Mouse (Mus musculus): ENCODE results near the gene Impad1. TPM values are rescaled to one million over a fixed set of nuclear protein-coding genes. Genes with fewer than 3 reads are reported as not detected.
A peak's percentile ranks its signal among the peaks of the same experiment; 100 is the strongest.

The Impad1 gene
- 10 to 100 TPM; 60.0 to 62.3 TPM for total RNA-seq (2021)

GRCm38 (mm10) chr4:4792992-4793834, at the start of gene Impad1:
Gene Impad1, minus strand, starts transcription at chr4:4793355.
- peak; percentile 76 to 81 for DNase-seq (ENCODE audit: extremely low spot score in 1 of 2, low spot score in 1 of 2)

DNA sequence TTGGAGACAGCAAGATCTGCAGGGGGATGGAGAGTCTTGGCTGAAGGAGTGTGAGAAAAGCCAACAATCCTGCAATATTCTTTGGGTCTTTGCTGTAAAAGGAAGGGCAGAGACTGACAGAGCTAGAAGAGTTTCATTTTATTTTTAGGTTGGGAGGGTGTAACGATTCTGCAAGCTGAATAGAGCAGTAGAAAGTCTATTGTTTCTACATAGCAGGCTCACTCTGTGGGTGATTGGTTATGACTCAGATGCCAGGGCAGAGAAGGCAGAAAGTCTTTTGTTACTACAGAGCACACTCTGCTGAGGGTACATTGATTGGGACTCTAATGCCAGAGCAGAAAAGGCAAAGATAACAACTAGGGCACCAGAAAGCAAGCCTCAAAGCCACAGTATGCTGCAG, 47.0 kb upstream of the Impad1 start:
- DNase-seq (ENCODE audit: extremely low spot score in 1 of 2, low spot score in 1 of 2), result no peak

DNA sequence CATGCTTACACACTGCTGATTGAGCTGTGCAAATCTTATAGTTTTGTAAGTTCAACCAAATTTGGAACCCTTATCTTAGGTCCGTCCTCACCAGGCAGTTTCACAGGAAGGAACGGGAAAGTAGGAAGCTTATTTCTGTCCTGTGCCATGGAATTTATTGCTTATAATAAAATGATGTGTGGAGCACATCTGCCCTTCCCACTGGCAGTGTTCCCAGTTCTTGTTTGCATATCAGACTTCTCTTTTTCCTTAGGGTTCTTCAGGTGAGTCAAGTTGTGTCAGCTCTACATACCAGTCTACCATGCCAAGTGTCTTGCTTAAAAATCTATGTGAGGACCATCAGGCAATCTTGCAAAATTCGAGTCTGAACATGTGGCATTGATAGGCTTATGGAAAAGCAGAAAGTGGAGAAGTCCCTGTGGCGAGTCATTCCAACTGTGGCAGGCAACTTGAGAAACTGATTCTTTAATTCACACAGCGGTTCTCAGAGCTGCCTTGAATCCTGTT, 40.7 kb upstream of the Impad1 start:
- DNase-seq (ENCODE audit: extremely low spot score in 1 of 2, low spot score in 1 of 2), result no peak

GRCm38 (mm10) chr4:4828131-4828530, 35.0 kb upstream of the Impad1 start:
- DNase-seq (ENCODE audit: extremely low spot score in 1 of 2, low spot score in 1 of 2), result no peak

GRCm38 (mm10) chr4:4822119-4822518, 29.0 kb upstream of the Impad1 start:
- no peak for DNase-seq (ENCODE audit: extremely low spot score in 1 of 2, low spot score in 1 of 2)

DNA sequence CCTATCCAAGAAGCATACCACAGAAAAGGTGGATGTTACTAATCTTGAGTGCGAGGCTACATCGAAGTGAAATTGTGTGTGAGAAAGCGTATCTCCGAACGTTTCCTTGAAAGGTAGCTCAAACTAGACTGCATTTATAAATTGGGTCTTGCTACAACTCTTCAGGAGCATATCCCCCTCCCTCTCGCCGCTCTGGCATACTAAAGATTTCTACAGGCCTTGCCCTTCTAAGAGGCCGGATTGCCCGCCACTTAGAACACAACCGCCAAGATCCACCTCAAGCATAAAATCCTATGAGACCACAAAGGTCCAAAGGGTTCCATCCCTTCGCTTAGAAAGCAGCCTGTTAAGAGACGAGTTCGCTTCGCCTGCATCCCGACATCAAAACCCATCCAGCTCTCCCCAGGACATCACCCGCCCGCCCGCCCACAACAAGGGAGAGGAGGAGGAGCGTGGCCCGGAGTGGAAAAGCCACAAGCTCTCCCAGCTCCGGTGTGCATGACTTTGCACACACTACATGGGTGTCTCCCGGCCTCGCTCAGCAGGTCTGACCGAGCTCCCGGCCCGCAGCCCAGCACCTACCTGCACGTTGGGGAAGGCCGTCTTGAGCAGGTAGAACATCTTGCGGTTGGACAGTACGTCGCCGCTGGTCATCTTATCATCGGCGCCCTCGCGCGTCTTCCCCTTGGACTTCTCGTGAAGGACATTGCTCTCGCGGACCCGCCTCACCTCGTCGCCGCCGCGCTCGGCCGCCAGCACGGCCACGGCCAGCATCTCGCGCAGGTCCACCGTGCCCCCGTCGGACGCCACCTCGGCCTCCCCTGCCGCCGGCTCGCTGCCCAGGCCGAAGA, 789 bp downstream of the Impad1 start:
- DNase-seq (ENCODE audit: extremely low spot score in 1 of 2, low spot score in 1 of 2), result peak in 1 of 2 experiments; percentile 41

DNA sequence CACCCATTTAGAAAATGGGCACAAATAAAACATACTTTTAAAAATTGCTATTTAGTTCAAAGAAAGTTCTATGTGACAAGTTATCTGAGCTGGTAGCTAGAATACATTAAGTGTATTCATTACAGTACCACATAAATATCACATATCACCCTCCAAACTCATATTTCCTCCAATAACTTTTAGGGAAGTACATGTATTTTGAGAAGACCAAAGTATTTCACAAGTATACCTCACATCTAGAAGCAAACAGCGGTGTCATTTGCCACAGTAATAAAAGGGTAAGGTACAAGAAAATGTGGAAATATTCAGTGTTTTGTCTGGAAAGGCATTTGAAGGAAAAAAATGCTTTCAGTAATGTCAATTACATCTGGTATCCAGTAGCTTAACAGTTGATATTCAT, 2.0 kb downstream of the Impad1 start:
- no peak for DNase-seq (ENCODE audit: extremely low spot score in 1 of 2, low spot score in 1 of 2)

DNA sequence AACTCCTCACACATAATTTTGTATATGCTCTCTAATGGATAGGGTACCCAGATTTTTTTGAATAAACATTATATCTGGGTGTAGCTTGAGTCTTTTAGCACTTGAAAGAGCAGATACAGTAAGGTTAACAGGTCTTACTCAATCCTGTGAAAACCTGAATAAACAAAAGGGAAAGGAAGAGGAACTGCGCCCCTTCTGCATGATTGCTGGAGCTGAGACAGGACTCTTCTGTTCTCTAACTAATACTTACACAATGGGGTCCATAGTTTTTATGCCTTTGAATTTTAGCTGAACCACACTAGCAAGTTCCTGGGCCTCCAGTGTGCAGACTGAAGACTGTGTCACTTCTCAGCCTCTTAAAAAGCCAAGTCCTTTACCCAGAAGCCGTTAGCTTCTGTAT, 8.0 kb downstream of the Impad1 start:
- DNase-seq (ENCODE audit: extremely low spot score in 1 of 2, low spot score in 1 of 2), result no peak

GRCm38 (mm10) chr4:4784305-4784704, 8.8 kb downstream of the Impad1 start:
- DNase-seq (ENCODE audit: extremely low spot score in 1 of 2, low spot score in 1 of 2), result no peak

GRCm38 (mm10) chr4:4783686-4783957, 9.5 kb downstream of the Impad1 start:
- no peak for DNase-seq (ENCODE audit: extremely low spot score in 1 of 2, low spot score in 1 of 2)

GRCm38 (mm10) chr4:4782882-4783685, 10.1 kb downstream of the Impad1 start:
- no peak for DNase-seq (ENCODE audit: extremely low spot score in 1 of 2, low spot score in 1 of 2)

- no peak for DNase-seq (ENCODE audit: extremely low spot score in 1 of 2, low spot score in 1 of 2)
These were observed 13.8 kb downstream of the Impad1 start for GRCm38 (mm10) chr4:4779265-4779770.

GRCm38 (mm10) chr4:4771523-4772114, 21.5 kb downstream of the Impad1 start:
- no peak for DNase-seq (ENCODE audit: extremely low spot score in 1 of 2, low spot score in 1 of 2)

DNA sequence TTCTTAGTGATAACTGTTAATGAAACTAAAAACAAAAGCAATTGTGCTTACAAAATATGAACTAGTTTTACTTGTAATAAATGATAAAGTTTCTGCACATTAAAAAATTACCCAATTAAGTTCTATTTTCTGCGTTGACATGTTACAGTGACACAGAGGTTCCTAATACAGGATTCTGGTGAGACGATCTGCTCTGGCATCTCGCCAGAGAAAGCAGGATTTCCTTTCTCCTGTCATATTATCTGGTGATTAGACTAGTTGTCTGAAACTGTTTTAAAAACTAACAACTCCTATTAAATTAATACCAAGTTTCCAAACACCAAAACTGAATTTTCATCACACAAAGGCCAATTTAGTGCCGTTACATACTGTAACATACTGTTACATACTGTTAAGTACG, 27.3 kb downstream of the Impad1 start:
- DNase-seq (ENCODE audit: extremely low spot score in 1 of 2, low spot score in 1 of 2), result no peak

DNA sequence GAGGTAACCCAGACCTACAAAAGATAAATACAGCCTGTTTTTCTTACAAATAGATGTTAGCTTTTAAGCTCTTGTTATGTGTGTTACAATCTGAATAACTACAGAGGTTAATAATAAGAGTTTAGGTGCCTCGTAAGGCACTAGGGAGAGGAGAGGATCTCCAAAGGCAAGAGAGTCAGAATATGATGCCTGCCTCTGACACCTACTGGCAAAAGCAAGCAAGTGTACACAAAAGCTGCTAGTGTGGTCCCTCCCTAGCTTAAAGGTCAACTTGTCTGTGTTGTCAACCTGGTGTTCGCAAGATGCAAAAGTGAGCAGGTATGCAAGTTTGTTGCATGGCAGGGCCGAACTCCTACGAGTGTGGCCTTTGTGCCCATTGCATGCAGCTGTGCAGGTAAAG, 34.8 kb downstream of the Impad1 start:
- DNase-seq (ENCODE audit: extremely low spot score in 1 of 2, low spot score in 1 of 2), result no peak

DNA sequence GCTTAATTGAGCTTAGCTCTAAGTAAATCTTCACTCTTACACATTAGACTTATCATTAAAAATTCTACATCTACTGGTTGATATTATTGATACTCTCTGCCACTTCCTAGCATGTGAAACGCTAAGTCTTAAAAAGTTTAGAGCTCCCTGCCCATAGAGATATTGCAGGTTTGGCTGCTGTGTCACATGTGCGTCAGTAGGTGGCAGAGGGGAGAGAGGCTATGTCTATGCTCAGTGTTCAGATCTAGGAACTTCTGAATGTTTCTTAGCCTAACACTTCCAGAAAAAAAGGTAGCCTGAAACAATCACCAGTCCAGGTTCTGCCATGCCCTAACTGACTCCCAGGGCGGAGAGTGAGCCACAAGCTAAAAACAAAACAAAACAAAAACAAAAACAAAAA, 63.7 kb downstream of the Impad1 start:
- DNase-seq (ENCODE audit: extremely low spot score in 1 of 2, low spot score in 1 of 2), result no peak

DNA sequence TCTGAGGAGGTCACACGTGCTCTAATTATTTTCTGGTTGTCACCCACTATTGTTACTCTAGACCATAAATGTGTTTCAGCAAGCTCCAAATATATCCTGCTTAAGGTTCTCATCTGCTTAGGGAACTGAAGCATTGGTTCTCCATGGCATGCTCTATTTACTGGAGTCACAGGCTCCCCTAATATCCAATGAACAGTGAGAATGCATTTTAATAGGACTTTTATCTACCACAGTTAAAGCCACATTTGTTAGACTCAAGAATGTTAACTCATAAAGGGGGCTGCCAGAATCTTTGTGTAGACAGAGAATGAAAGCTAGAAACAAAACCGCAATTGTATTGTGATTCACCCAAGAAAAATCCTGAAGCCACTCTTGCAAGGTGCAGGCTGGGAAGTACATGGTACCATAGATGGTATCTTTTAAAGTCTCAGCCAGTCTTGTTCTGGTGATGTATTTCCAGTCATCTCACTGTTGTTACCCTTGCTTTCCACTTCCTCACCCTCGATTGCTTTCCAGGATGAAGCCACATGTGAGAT, 66.8 kb downstream of the Impad1 start:
- DNase-seq (ENCODE audit: extremely low spot score in 1 of 2, low spot score in 1 of 2), result no peak

DNA sequence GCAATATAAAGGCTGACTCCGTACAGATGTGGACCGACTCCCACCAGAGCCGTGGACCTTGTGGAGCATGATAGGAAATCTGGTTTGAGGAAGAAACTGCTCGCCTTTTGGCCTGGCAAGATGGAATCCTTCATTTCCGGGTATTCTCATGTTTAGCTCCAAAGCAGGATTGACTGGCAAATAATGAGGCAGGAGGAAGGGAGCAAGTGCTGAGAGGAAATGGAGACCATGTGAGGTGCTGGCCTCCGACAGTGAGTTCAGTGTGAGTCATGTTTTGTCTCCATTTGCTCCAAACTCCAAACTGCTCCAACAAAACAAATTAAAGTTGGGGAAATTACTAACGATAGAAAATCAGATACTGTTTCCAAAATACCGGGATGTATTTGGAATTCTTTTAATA, 69.3 kb downstream of the Impad1 start:
- no peak for DNase-seq (ENCODE audit: extremely low spot score in 1 of 2, low spot score in 1 of 2)

- no peak for DNase-seq (ENCODE audit: extremely low spot score in 1 of 2, low spot score in 1 of 2)
These were observed 71.1 kb downstream of the Impad1 start for GRCm38 (mm10) chr4:4722081-4722480.

All from layer of hippocampus, postnatal 25 days (tissue).